Mouse (Mus musculus) lung, embryonic 16.5 days (tissue): ENCODE results near the gene B230104I21Rik. TPM values are rescaled to one million over a fixed set of nuclear protein-coding genes. Genes with fewer than 3 reads are reported as not detected.

Source experiments
- ATAC-seq: fragments of 200-750 bp; cut with Nextera tagmentation; 2 replicates; pipeline ENCODE4 v1.8.0; 2017; ENCODE audit warnings: low read depth, mild to moderate bottlenecking, moderate library complexity
- H3K27ac ChIP-seq: fragments of 300-500 bp; sonication (generic); 2 replicates; pipeline ENCODE4 v1.5.1; 2014; ENCODE audit warnings: mild to moderate bottlenecking, control low read depth, low read length
- H3K27me3 ChIP-seq: fragments of 300-500 bp; sonication (generic); 2 replicates; pipeline ENCODE4 v1.6.1; 2014; ENCODE audit warnings: low read depth, low read length, mixed read lengths; ENCODE audit not compliant: control insufficient read depth, insufficient read depth
- H3K36me3 ChIP-seq: fragments of 300-500 bp; sonication (generic); 2 replicates; pipeline ENCODE4 v1.6.1; 2014; ENCODE audit warnings: low read length; ENCODE audit not compliant: control insufficient read depth, insufficient read depth
- H3K4me1 ChIP-seq: fragments of 300-500 bp; sonication (generic); replicated peaks from 2 replicates; pipeline ENCODE4 v1.6.1; 2014; ENCODE audit warnings: low read length, mixed read lengths; ENCODE audit not compliant: control insufficient read depth, insufficient read depth
- H3K4me2 ChIP-seq: fragments of 300-500 bp; sonication (generic); 2 replicates; pipeline ENCODE4 v1.6.1; 2014; ENCODE audit warnings: low read depth, low read length, control low read depth
- H3K4me3 ChIP-seq: fragments of 300-500 bp; sonication (generic); 2 replicates; pipeline ENCODE4 v1.5.1; 2014; ENCODE audit warnings: mild to moderate bottlenecking, low read length, control low read depth
- H3K9ac ChIP-seq: fragments of 300-500 bp; sonication (generic); 2 replicates; pipeline ENCODE4 v1.6.1; 2014; ENCODE audit warnings: low read length, control low read depth
- H3K9me3 ChIP-seq: fragments of 300-500 bp; sonication (generic); 2 replicates; pipeline ENCODE4 v1.6.1; 2016; ENCODE audit warnings: low read length; ENCODE audit not compliant: control insufficient read depth
- WGBS: fragments of 180-500 bp; shearing (Covaris S2); extraction: QIAGEN DNeasy Blood & Tissue Kit; methylation state at CpG from one replicate; pipeline ENCODE4 v1.1.7; 2014; 5-methylcytosine and 5-hydroxymethylcytosine counted together
- polyA plus RNA-seq: library from polyadenylated mRNA; unstranded; fragments of >200 nt; fragmentation: Nextera tagmentation; extraction: Ambion mirVana; gene quantifications from 2 replicates; pipeline ENCODE4 v1.2.1, GENCODE M21; 2015

Gene B230104I21Rik
- polyA plus RNA-seq, 1 experiment from 2014 or later: not detected

- Histone ChIP-seq H3K27me3 (no peaks in the 10 kb centered on the region), H3K9ac (peak overlapping the region; percentile 21; the same call in 1 of the 2 replicates)
These were observed 1.1 kb upstream of the B230104I21Rik start for GRCm38 (mm10) chr4:154334699-154335402.

GRCm38 (mm10) chr4:154336650-154337049 is 723 bp downstream of the B230104I21Rik start:
- WGBS: 23% methylated on average over 10 of the region's 10 CpGs
- Histone ChIP-seq H3K27me3 (no peaks in the 10 kb centered on the region), H3K4me3 (no peak overlapping the region), H3K9ac (peak overlapping the region; percentile 39), H3K27ac (peak overlapping the region; percentile 83), H3K4me2 (no peak overlapping the region), H3K36me3 (no peaks in the 10 kb centered on the region; the same call in 1 of the 2 replicates), H3K4me1 (peaks cover 4% of the 10 kb centered on the region), H3K9me3 (no peaks in the 10 kb centered on the region)
- ATAC-seq: peak; percentile 84

More at GRCm38 (mm10) chr4:154334699-154335402, 1.1 kb upstream of the B230104I21Rik start:
- peak; percentile 26; the same call in 1 of the 2 replicates for ATAC-seq
- Histone ChIP-seq H3K9me3 (no peaks in the 10 kb centered on the region), H3K36me3 (no peaks in the 10 kb centered on the region), H3K4me2 (peak overlapping the region; percentile 48), H3K27ac (no peak overlapping the region), H3K4me3 (peak overlapping the region; percentile 27), H3K4me1 (peaks cover 6% of the 10 kb centered on the region)
- WGBS: 62% methylated on average over 39 of the region's 48 CpGs

GRCm38 (mm10) chr4:154346731-154347522 is 11.0 kb downstream of the B230104I21Rik start:
- no peak for ATAC-seq
- H3K9me3 ChIP-seq: no peaks in the 10 kb centered on the region
- WGBS: 45% methylated on average over 19 of the region's 19 CpGs

GRCm38 (mm10) chr4:154348197-154348786 is 12.4 kb downstream of the B230104I21Rik start:
- peaks cover 26% of the 10 kb centered on the region for H3K4me1 ChIP-seq
- H3K9ac ChIP-seq: peak overlapping the region; percentile 45; the same call in 1 of the 2 replicates
- H3K27me3 ChIP-seq: no peaks in the 10 kb centered on the region
- ATAC-seq: peak; percentile 84
- H3K4me3 ChIP-seq: no peak overlapping the region
- H3K9me3 ChIP-seq: no peaks in the 10 kb centered on the region
- H3K36me3 ChIP-seq: no peaks in the 10 kb centered on the region
- 9% methylated on average over 11 of the region's 11 CpGs for WGBS
- H3K27ac ChIP-seq: peak overlapping the region; percentile 68
- H3K4me2 ChIP-seq: no peak overlapping the region

More at GRCm38 (mm10) chr4:154346731-154347522, 11.0 kb downstream of the B230104I21Rik start:
- Histone ChIP-seq H3K4me2 (no peak overlapping the region), H3K4me1 (peaks cover 19% of the 10 kb centered on the region), H3K27ac (no peak overlapping the region), H3K36me3 (peaks cover 1% of the 10 kb centered on the region; the same call in 1 of the 2 replicates), H3K27me3 (no peaks in the 10 kb centered on the region), H3K4me3 (no peak overlapping the region), H3K9ac (no peak overlapping the region)

GRCm38 (mm10) chr4:154352246-154352645 is 16.3 kb downstream of the B230104I21Rik start:
- Histone ChIP-seq H3K9ac (no peak overlapping the region), H3K36me3 (no peaks in the 10 kb centered on the region), H3K4me1 (peaks cover 26% of the 10 kb centered on the region), H3K27me3 (no peaks in the 10 kb centered on the region; the same call in 1 of the 2 replicates), H3K4me2 (no peak overlapping the region), H3K4me3 (no peak overlapping the region), H3K27ac (peak overlapping the region; percentile 60; the same call in 1 of the 2 replicates), H3K9me3 (0 out of 2 replicates have a peak, but pooled peaks cover 2% of the 10 kb centered on the region)
- 26% methylated on average over 13 of the region's 13 CpGs for WGBS
- peak; percentile 27; the same call in 1 of the 2 replicates for ATAC-seq

- no peak overlapping the region for H3K9ac ChIP-seq
- 0 out of 2 replicates have a peak, but pooled peaks cover 2% of the 10 kb centered on the region for H3K9me3 ChIP-seq
- no peak overlapping the region for H3K4me3 ChIP-seq
- H3K36me3 ChIP-seq: no peaks in the 10 kb centered on the region
- no peak overlapping the region for H3K4me2 ChIP-seq
- H3K27ac ChIP-seq: no peak overlapping the region
- H3K4me1 ChIP-seq: peaks cover 26% of the 10 kb centered on the region
- no peak for ATAC-seq
- no peaks in the 10 kb centered on the region; the same call in 1 of the 2 replicates for H3K27me3 ChIP-seq
- WGBS: 89% methylated on average over 5 of the region's 5 CpGs
These were observed 19.5 kb downstream of the B230104I21Rik start for GRCm38 (mm10) chr4:154355408-154355807.

GRCm38 (mm10) chr4:154358370-154358769 is 22.4 kb downstream of the B230104I21Rik start:
- H3K36me3 ChIP-seq: no peaks in the 10 kb centered on the region
- WGBS: 46% methylated on average over 5 of the region's 5 CpGs
- H3K9me3 ChIP-seq: 0 out of 2 replicates have a peak, but pooled peaks cover 2% of the 10 kb centered on the region
- no peak overlapping the region for H3K9ac ChIP-seq
- H3K4me2 ChIP-seq: no peak overlapping the region
- no peak overlapping the region for H3K4me3 ChIP-seq
- ATAC-seq: no peak
- H3K27ac ChIP-seq: peak overlapping the region; percentile 93
- H3K4me1 ChIP-seq: peaks cover 16% of the 10 kb centered on the region
- H3K27me3 ChIP-seq: no peaks in the 10 kb centered on the region; the same call in 1 of the 2 replicates

- Histone ChIP-seq H3K27ac (peak overlapping the region; percentile 93), H3K4me2 (no peak overlapping the region; the same call in 1 of the 2 replicates), H3K4me1 (peaks cover 15% of the 10 kb centered on the region; the same call in 1 of the 2 replicates), H3K27me3 (no peaks in the 10 kb centered on the region; the same call in 1 of the 2 replicates), H3K36me3 (no peaks in the 10 kb centered on the region), H3K9ac (peak overlapping the region; percentile 52), H3K9me3 (0 out of 2 replicates have a peak, but pooled peaks cover 2% of the 10 kb centered on the region), H3K4me3 (no peak overlapping the region)
- 31% methylated on average over 11 of the region's 11 CpGs for WGBS
- peak; percentile 47 for ATAC-seq
These were observed 22.9 kb downstream of the B230104I21Rik start for GRCm38 (mm10) chr4:154358816-154359215.
